Mouse (Mus musculus) retina, postnatal 7 days (tissue): Measurements from ENCODE around the gene Lsamp.
A peak's percentile ranks its signal among the peaks of the same experiment; 100 is the strongest.

ENCODE experiments used
- DNase-seq: peaks from one replicate; pipeline ENCODE4 v3.0.0-alpha.2; 2012; ENCODE audit warnings: low read depth, low spot score

Lsamp gene

GRCm38 (mm10) chr16:41764285-41764684 lies 1780.1 kb downstream of the Lsamp start:
- DNase-seq = no peak

GRCm38 (mm10) chr16:41771427-41772125 lies 1787.4 kb downstream of the Lsamp start:
- DNase-seq = no peak

GRCm38 (mm10) chr16:41777586-41777985 lies 1793.4 kb downstream of the Lsamp start:
- DNase-seq = no peak

GRCm38 (mm10) chr16:41785600-41785999 lies 1801.4 kb downstream of the Lsamp start:
- DNase-seq = no peak

- peak; percentile 5 for DNase-seq
Observed at GRCm38 (mm10) chr16:41786704-41787103, 1802.5 kb downstream of the Lsamp start.

GRCm38 (mm10) chr16:41787146-41787545 lies 1803.0 kb downstream of the Lsamp start:
- DNase-seq = no peak

GRCm38 (mm10) chr16:41790016-41790415 lies 1805.9 kb downstream of the Lsamp start:
- DNase-seq = no peak

- no peak for DNase-seq
Observed at GRCm38 (mm10) chr16:41820369-41820768, 1836.2 kb downstream of the Lsamp start.

- DNase-seq = no peak
Observed at GRCm38 (mm10) chr16:41826899-41827604, 1842.9 kb downstream of the Lsamp start.

GRCm38 (mm10) chr16:41827605-41827948 lies 1843.4 kb downstream of the Lsamp start:
- no peak for DNase-seq

- DNase-seq = no peak
Observed at GRCm38 (mm10) chr16:41834637-41835036, 1850.5 kb downstream of the Lsamp start.

GRCm38 (mm10) chr16:41835745-41836144 lies 1851.6 kb downstream of the Lsamp start:
- DNase-seq = no peak

GRCm38 (mm10) chr16:41839751-41840404 lies 1855.7 kb downstream of the Lsamp start:
- DNase-seq = no peak

- DNase-seq = no peak
Observed at GRCm38 (mm10) chr16:41846903-41847302, 1862.7 kb downstream of the Lsamp start.

GRCm38 (mm10) chr16:41871917-41872593 lies 1887.9 kb downstream of the Lsamp start:
- no peak for DNase-seq

GRCm38 (mm10) chr16:41888546-41889165 lies 1904.5 kb downstream of the Lsamp start:
- no peak for DNase-seq

GRCm38 (mm10) chr16:41900783-41901182 lies 1916.6 kb downstream of the Lsamp start:
- DNase-seq = no peak

- DNase-seq = no peak
Observed at GRCm38 (mm10) chr16:41903654-41904053, 1919.5 kb downstream of the Lsamp start.

GRCm38 (mm10) chr16:41912584-41913193 lies 1928.5 kb downstream of the Lsamp start:
- DNase-seq = no peak

- no peak for DNase-seq
Observed at GRCm38 (mm10) chr16:41913346-41913745, 1929.2 kb downstream of the Lsamp start.

- DNase-seq = no peak
Observed at GRCm38 (mm10) chr16:41916342-41916741, 1932.2 kb downstream of the Lsamp start.
